Mouse (Mus musculus): Measurements from ENCODE around the gene Rdh16f1. TPM values are rescaled to one million over a fixed set of nuclear protein-coding genes. Genes with fewer than 3 reads are reported as not detected.

Rdh16f1 gene
- total RNA-seq (2023), result under 1 TPM in 1 of 2 experiments, not detected in 1; 0.20 TPM

GRCm38 (mm10) chr10:127759181-127760110 lies at the start of gene Rdh16f1, which contains the start of gene Rdh1:
Gene Rdh16f1 (plus strand): TSS chr10:127759787.
Gene Rdh1 (plus strand): TSS chr10:127759721.

GRCm38 (mm10) chr10:127724178-127724577 lies 35.4 kb upstream of the Rdh16f1 start, which contains the start of gene Tac2:
Gene Tac2 (plus strand): TSS chr10:127724478.

GRCm38 (mm10) chr10:127739083-127739660 lies 20.4 kb upstream of the Rdh16f1 start, which contains the start of gene Zbtb39:
Gene Zbtb39 (plus strand): TSS chr10:127739538.

GRCm38 (mm10) chr10:127751548-127751947 lies 8.0 kb upstream of the Rdh16f1 start, which contains the start of gene Gpr182:
Gene Gpr182 (minus strand): TSS chr10:127751732.

GRCm38 (mm10) chr10:127776011-127776410 lies 16.4 kb downstream of the Rdh16f1 start, which contains the start of gene Rdh9:
Gene Rdh9 (plus strand): TSS chr10:127776386.

GRCm38 (mm10) chr10:127800891-127801290 lies 41.3 kb downstream of the Rdh16f1 start, which contains the start of gene Rdh16:
Gene Rdh16 (plus strand): TSS chr10:127801152.

Other genes with a start within 250 kb of the Rdh16f1 start
- gene Ndufa4l2, start 244.8 kb upstream of the Rdh16f1 start, total RNA-seq (2023), result not detected
- gene Shmt2, start 237.3 kb upstream of the Rdh16f1 start, total RNA-seq (2023), result 10 to 100 TPM; 27.5 to 27.6 TPM
- not detected for gene Nxph4, start 225.2 kb upstream of the Rdh16f1 start, total RNA-seq (2023)
- gene Lrp1, start 138.6 kb upstream of the Rdh16f1 start, total RNA-seq (2023), result 100 to 1,000 TPM in 1 of 2 experiments, 10 to 100 TPM in 1; 95.8 to 102 TPM
- gene Stat6, start 116.8 kb upstream of the Rdh16f1 start, total RNA-seq (2023), result 100 to 1,000 TPM; 185 to 200 TPM
- gene Nemp1, start 92.9 kb upstream of the Rdh16f1 start, total RNA-seq (2023), result 10 to 100 TPM; 13.0 to 13.2 TPM
- gene Nab2, start 91.2 kb upstream of the Rdh16f1 start, total RNA-seq (2023), result 1 to 10 TPM; 1.2 to 1.5 TPM
- gene Myo1a, start 54.6 kb upstream of the Rdh16f1 start, total RNA-seq (2023), result under 1 TPM; 0.51 to 0.94 TPM
- gene Tac2, start 35.3 kb upstream of the Rdh16f1 start, total RNA-seq (2023), result 1 to 10 TPM; 2.0 to 5.6 TPM
- 10 to 100 TPM; 14.4 to 17.2 TPM for gene Zbtb39, start 20.2 kb upstream of the Rdh16f1 start, total RNA-seq (2023)
- gene Gpr182, start 8.1 kb upstream of the Rdh16f1 start, total RNA-seq (2023), result under 1 TPM in 1 of 2 experiments, not detected in 1; 0.22 TPM
- gene Rdh1, start 66 bp upstream of the Rdh16f1 start, total RNA-seq (2023), result under 1 TPM; 0.20 to 0.33 TPM
- under 1 TPM in 1 of 2 experiments, not detected in 1; 0.49 TPM for gene Rdh9, start 16.6 kb downstream of the Rdh16f1 start, total RNA-seq (2023)
- under 1 TPM in 1 of 2 experiments, not detected in 1; 0.20 TPM for gene Rdh16, start 41.4 kb downstream of the Rdh16f1 start, total RNA-seq (2023)
- not detected for gene Rdh19, start 90.1 kb downstream of the Rdh16f1 start, total RNA-seq (2023)
- gene Rdh16f2, start 106.7 kb downstream of the Rdh16f1 start, total RNA-seq (2023), result not detected
- not detected for gene Rdh7, start 129.0 kb downstream of the Rdh16f1 start, total RNA-seq (2023)
- gene Sdr9c7, start 138.7 kb downstream of the Rdh16f1 start, total RNA-seq (2023), result not detected
- not detected for gene Hsd17b6, start 247.8 kb downstream of the Rdh16f1 start, total RNA-seq (2023)